Mouse (Mus musculus) frontal cortex, postnatal 14 days (tissue): ENCODE measurements around the gene Srrd.

Source experiments
- DNase-seq, 2 experiments: peaks; one replicate each; pipeline ENCODE4 v3.0.0; 2022; ENCODE audit warnings: low spot score in 2 of 2

Gene Srrd

DNA sequence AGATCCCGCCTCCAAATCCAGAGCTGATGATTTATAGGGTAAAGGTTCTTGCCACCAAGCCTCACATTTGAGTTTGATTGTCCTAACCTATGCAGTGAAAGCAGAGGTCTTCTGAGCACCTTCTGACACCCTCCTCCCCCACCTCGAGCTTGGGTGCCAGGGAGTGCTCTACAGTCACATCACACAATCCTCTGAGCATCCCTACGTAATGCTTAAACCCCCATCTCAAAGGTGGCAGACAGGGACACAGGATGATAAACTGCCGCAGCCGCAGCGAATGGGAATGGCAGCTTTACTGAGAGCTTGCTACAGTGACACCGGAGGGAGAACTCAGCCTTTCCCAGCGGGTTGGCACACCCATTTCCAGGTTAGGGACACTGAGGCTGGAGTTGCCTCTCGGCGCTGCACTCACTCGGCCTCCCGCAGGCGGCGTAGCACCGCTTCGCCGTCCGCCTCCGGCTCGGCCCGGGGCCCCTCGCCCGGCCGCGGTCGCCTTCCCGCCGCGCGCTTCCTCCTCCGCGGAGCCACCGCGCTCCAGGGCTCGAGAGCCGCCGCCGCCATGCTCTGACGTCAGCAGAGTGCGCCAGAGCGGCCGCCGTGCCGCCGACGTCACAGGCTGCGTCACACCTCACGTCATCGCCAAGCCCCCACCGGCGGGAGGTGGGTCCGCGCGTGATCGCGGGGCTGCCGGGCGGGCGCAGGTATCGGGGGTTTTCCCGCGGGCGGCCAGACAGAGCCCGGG is at the start of gene Srrd, which contains the start of gene Hps4:
TSS of gene Srrd (minus strand) at position 578 of the 742 bp plus-strand sequence.
TSS of gene Hps4 (plus strand) at position 621 of the 742 bp plus-strand sequence.
- DNase-seq: peak; percentile 76 to 85

GRCm38 (mm10) chr5:112391676-112392323 is 49.0 kb upstream of the Srrd start:
- no peak for DNase-seq

- DNase-seq: no peak
Observed at GRCm38 (mm10) chr5:112391002-112391401, 48.2 kb upstream of the Srrd start.

GRCm38 (mm10) chr5:112389352-112389751 is 46.5 kb upstream of the Srrd start:
- DNase-seq: no peak

DNA sequence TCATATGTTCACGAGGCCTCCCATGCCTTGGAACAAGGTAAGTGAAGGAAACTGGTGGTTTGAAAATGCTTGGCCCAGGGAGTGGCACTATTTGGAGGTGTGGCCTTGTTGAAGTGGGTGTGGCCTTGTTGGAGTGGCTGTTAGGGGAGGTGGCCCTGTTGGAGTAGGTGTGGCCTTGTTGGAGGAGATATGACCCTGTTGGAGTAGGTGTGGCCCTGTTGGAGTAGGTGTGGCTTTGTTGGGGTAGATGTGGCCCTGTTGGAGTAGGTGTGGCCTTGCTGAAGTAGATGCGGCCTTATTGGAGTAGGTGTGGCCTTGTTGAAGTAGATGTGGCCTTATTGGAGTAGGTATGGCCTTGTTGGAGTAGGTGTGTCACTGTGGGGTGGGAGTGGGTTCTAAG is 43.1 kb upstream of the Srrd start:
- DNase-seq: no peak

- no peak for DNase-seq
Observed at GRCm38 (mm10) chr5:112384805-112385472, 42.1 kb upstream of the Srrd start.

- no peak for DNase-seq
Observed at GRCm38 (mm10) chr5:112382641-112383330, 39.9 kb upstream of the Srrd start.

DNA sequence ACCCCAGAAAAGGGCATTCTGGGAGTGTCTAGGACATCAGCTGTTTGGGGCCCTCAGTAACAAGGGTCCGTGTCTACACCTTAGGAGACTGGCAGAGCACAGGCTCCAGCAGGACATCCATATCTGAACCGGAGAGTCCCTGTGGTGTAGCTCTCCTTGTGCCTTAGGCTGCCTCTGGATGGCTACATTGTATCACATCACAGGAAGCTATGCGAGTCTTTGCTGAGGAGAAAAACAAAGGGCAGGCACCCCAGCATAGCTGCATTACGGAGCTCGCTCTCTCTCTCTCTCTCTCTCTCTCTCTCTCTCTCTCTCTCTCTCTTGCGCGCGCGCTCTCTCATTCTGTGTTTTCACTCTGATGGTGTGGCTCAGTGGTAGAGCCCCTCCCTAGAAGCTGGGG is 39.2 kb upstream of the Srrd start:
- DNase-seq: no peak

DNA sequence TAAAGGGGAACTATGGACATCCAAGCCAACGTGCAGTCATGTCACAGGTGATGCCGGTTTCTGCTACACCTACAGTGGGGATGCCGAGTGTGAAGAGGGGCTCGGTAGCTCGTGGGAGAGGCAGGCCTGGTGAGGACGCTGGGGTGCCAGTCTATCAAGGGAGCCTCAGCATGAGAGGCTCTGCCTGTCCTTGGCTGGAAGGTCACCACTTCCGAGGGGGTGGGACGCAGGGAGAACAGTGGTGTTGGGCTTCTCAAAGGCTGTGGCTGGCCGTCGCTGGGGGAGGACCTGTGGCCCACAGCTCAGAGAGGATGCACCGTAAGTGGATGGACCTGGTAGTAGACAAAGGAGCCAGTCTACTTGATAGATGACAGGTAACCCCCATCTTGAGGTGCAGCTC is 38.3 kb upstream of the Srrd start:
- no peak for DNase-seq

GRCm38 (mm10) chr5:112378716-112379115 is 35.9 kb upstream of the Srrd start:
- no peak for DNase-seq

DNA sequence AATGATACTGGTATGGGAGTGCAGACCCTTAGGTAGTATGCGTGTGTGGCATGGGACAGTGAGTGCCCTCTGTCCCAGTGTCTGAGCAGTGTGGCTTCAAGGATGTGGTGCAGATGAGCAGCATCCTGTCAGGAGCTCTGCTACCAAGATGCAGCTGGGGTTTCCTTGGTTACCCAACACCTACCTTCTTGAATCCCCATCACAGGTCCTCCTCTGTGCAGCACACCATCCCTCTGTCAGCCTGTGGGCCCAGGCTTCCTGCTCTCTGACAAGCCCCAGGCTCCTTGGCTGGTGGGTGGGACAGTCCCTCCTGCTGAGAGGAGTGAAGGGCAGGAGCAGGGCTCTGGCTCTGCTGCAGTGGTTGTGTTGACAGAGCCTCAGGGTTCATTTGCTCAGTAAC is 34.5 kb upstream of the Srrd start:
- DNase-seq: no peak

DNA sequence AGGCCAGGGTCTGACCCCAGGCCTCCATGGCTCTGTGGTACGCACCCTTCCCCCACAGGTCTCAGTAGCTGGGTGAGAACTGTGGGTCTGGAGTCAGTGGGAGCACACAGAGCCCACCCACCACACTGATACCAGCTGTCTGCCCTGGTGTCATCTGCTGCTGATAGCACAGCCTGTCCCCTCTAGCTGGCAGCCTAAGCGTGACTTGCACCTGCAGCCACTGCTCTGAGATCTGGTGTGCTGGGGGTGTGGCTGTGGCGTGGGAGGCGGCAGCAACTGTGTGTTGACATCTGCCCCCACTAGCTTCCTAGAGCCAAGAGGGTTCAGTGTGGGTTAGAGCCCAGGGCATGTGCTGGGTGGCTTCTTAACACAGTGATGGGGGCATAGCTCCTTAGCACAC is 33.3 kb upstream of the Srrd start:
- DNase-seq: no peak

DNA sequence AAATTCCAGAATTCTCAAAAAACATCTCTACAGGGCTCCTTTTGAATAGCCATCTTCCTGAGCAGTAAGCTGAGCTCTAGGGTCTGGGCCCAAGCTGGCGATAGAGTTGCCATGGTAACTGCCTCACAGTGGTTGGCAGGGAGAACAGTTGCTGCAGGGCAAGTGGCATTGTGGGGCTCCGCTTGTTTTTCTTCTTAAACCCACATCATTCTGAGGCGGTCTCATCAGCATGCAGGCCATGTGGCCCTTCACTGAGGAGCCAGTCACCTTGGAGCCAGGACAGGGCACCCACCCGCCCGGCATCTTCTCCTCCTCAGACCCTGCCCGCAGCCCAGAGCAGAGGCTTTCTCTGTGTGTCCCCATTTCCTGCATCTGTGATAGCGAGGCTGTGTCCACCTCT is 29.1 kb upstream of the Srrd start:
- DNase-seq: peak; percentile 57 to 77

GRCm38 (mm10) chr5:112370236-112370813 is 27.5 kb upstream of the Srrd start:
- no peak for DNase-seq

DNA sequence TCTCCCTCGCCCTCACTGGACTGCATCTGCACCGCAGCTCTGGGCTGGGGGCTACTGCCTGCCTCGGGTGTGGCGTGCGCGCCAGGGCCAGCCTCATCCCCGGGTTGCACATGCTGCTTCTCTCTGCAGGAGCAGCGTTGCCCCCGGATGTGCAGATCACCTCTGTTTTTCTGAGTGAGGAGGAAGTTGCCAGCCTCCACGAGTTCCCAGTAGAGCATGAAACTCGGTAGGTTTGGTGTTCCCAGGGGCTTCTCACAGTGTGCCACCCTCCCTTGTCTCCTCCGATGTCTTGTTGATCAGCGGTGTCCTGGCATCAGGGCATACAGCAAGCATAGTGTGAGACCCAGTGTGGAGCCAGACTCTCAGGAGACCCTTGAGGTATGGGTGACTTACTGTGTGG is 26.5 kb upstream of the Srrd start:
- DNase-seq: no peak

DNA sequence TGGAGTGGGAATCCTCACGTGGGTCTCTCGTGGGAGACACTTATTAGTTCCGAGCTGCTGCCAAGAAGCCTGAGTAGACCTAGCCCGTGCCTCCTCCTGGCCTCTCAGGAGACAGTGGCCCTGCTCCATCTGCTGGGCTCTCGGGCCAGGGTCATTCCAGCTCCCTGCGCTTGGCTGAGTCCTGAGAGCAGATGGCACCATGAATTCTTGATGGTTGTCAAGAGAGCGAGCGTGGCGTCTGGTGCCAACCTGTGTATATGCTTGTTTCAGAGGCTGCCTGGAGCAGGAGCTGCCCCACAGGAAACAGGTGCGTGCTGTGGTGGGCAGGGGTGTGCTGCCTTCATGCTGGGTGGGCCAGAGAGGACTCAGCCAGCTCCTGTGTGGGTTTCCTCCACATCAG is 25.8 kb upstream of the Srrd start:
- no peak for DNase-seq

- DNase-seq: no peak
Observed at GRCm38 (mm10) chr5:112367929-112368328, 25.1 kb upstream of the Srrd start.

DNA sequence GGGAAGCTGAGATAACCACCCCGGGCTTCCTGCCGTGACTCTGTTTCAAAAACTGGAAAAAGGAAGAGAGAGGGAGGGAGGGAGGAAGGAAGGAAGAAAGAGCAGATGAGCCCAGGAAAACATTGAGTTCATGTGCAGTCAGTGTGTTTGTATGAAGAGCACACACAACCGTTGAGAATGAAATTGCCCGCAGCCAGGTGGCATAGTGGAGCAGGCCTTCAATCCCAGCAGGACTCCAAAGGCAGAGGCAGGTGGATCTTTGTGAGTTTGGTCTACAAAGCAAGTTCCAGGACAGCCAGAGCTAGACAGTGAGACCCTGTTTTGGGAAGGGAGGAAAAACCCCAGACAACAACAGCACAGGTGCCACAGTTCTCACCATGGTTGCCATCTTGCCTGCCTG is 24.5 kb upstream of the Srrd start:
- no peak for DNase-seq

DNA sequence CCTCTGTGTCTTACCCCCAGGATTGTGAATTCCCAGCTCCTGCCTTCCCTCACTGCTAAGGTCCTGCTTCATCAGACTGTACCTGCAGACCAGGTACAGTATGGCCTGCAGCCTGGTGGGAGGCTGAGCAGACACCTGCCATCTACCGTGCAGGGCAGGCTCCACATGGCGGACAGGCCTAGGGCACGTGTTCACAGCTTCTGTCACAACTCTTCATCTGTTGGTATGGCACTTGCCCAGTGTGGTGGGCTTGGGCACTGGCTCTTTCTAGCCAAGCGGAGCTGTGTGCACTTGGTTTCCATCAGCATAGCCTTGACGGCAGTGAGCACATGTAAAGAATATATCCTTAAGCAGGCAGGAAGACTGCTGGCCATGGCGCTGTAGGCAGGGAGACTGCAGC is 24.0 kb upstream of the Srrd start:
- DNase-seq: no peak

GRCm38 (mm10) chr5:112364184-112364797 is 21.5 kb upstream of the Srrd start:
- DNase-seq: no peak

- DNase-seq: no peak
Observed at GRCm38 (mm10) chr5:112360077-112360476, 17.2 kb upstream of the Srrd start.
